ENCODE assay signal across 8 mouse cellular contexts in genomic region chr12:26413961-26414411, GRCm38 (mm10). TPM values are rescaled to one million over a fixed set of nuclear protein-coding genes. Genes with fewer than 3 reads are reported as not detected.
A peak's percentile ranks its signal among the peaks of the same experiment; 100 is the strongest.
DNase-seq lines count a peak whose midpoint lies in the region; ATAC-seq and TF ChIP-seq lines count a peak whose summit lies in the region.

No protein-coding gene starts in this region.

- peaks cover 40% of the 10 kb centered on the region for H3K36me3 ChIP-seq in forebrain, embryonic 10.5 days (replicated peaks)
- H3K36me3 ChIP-seq in intestine, embryonic 16.5 days (ENCODE audit: control insufficient read depth, insufficient read depth, low read length) = no peaks in the 10 kb centered on the region

- peak overlapping the region; percentile 91 for H3K9ac ChIP-seq in intestine, embryonic 16.5 days (ENCODE audit: low read depth, low read length)

- ATAC-seq in intestine, embryonic 16.5 days = peak; percentile 52
- ATAC-seq in megakaryocyte progenitor cell, adult 5-6 weeks (replicated peaks; ENCODE audit: poor library complexity) = no peak

- peak overlapping the region; percentile 91 for H3K4me2 ChIP-seq in intestine, embryonic 16.5 days (ENCODE audit: low read depth, low read length)

- peaks cover 53% of the 10 kb centered on the region for H3K4me1 ChIP-seq in forebrain, embryonic 10.5 days
- H3K4me1 ChIP-seq in intestine, embryonic 16.5 days (ENCODE audit: control insufficient read depth, insufficient read depth, low read length) = peaks cover 6% of the 10 kb centered on the region

- intact Hi-C loops in left cerebral cortex, adult 2 months (cut with DNase I) = loop anchor here (2.0 to 5.0 kb wide), 3 partner anchors 37 to 99 kb away; no protein-coding TSS in a partner anchor
- intact Hi-C loops in left cerebral cortex, postnatal 25 days (cut with DNase I) = loop anchor here (2.0 to 5.0 kb wide), 3 partner anchors 37 to 99 kb away; no protein-coding TSS in a partner anchor

- H3K27me3 ChIP-seq in forebrain, embryonic 10.5 days (ENCODE audit: poor library complexity, severe bottlenecking) = no peaks in the 10 kb centered on the region
- H3K27me3 ChIP-seq in intestine, embryonic 16.5 days (replicated peaks; ENCODE audit: control insufficient read depth, insufficient read depth, low read length) = no peaks in the 10 kb centered on the region

- no peaks in the 10 kb centered on the region for H3K9me3 ChIP-seq in forebrain, embryonic 10.5 days
- H3K9me3 ChIP-seq in intestine, embryonic 16.5 days (ENCODE audit: control insufficient read depth, low read length) = no peaks in the 10 kb centered on the region

- H3K4me3 ChIP-seq in left cerebral cortex, adult 2 months = peak overlapping the region; percentile 90
- H3K4me3 ChIP-seq in forebrain, embryonic 10.5 days = peak overlapping the region; percentile 95
- peak overlapping the region; percentile 84 for H3K4me3 ChIP-seq in intestine, embryonic 16.5 days (ENCODE audit: low read length)

- no peak for TF ChIP-seq CTCF in left cerebral cortex, adult 2 months (IDR thresholded peaks at IDR 0.05)

- DNase-seq in left cerebral cortex, adult 2 months (ENCODE audit: extremely low spot score in 1 of 2, low spot score in 2 of 2) = no peak
- DNase-seq in left cerebral cortex, postnatal 25 days (ENCODE audit: low spot score in 2 of 2) = no peak
- peak; percentile 38 for DNase-seq in forebrain, embryonic 10.5 days (ENCODE audit: extremely low spot score, low spot score)
- peak; percentile 30 to 38 for DNase-seq in lung, postnatal 4 days
- DNase-seq in layer of hippocampus, postnatal 36 days = no peak
- no peak for DNase-seq in cerebellum, adult 18-20 months

- peak overlapping the region; percentile 94 for H3K27ac ChIP-seq in left cerebral cortex, adult 2 months
- H3K27ac ChIP-seq in forebrain, embryonic 10.5 days = peak overlapping the region; percentile 100
- no peak overlapping the region for H3K27ac ChIP-seq in intestine, embryonic 16.5 days (ENCODE audit: low read length)

- WGBS in forebrain, embryonic 10.5 days = 15% methylated on average over 8 of the region's 8 CpGs
- 15% methylated on average over 8 of the region's 8 CpGs for WGBS in intestine, embryonic 16.5 days

RNA-seq across cellular contexts. Expression of gene Rnf144a, which starts 1.1 kb away (rescaled TPM):
- 10 to 100 TPM; 26.8 to 34.2 TPM for total RNA-seq in left cerebral cortex, adult 2 months (2021)
- 10 to 100 TPM; 30.0 to 32.2 TPM for total RNA-seq in left cerebral cortex, postnatal 25 days (2021)
- polyA plus RNA-seq in forebrain, embryonic 10.5 days (2016; fragmentation: Nextera tagmentation; extraction: Ambion mirVana) = 40.8 and 41.1 TPM in 2 replicates
- 13.7 and 13.8 TPM in 2 replicates for polyA plus RNA-seq in intestine, embryonic 16.5 days (2015; fragmentation: Nextera tagmentation; extraction: Ambion mirVana)
- total RNA-seq in layer of hippocampus, postnatal 36 days (2021) = 10 to 100 TPM; 22.6 to 23.8 TPM
- 17.4 and 19.1 TPM in 2 replicates for total RNA-seq in megakaryocyte progenitor cell, adult 5-6 weeks (2015)
- 15.1 and 16.8 TPM in 2 replicates for total RNA-seq in megakaryocyte progenitor cell, adult 5-6 weeks (2017)

RNA-seq across cellular contexts. Expression of gene Rsad2, which starts 42.3 kb away (rescaled TPM):
- total RNA-seq in left cerebral cortex, adult 2 months (2021) = 1 to 10 TPM in 1 of 2 experiments, under 1 TPM in 1; 0.66 to 1.3 TPM
- total RNA-seq in left cerebral cortex, postnatal 25 days (2021) = under 1 TPM; 0.28 to 0.92 TPM
- 0.12 and 0.14 TPM in 2 replicates for polyA plus RNA-seq in forebrain, embryonic 10.5 days (2016; fragmentation: Nextera tagmentation; extraction: Ambion mirVana)
- 1.2 TPM in 2 replicates for polyA plus RNA-seq in intestine, embryonic 16.5 days (2015; fragmentation: Nextera tagmentation; extraction: Ambion mirVana)
- under 1 TPM; 0.30 to 0.57 TPM for total RNA-seq in layer of hippocampus, postnatal 36 days (2021)
- total RNA-seq in megakaryocyte progenitor cell, adult 5-6 weeks (2015) = 0.96 and 1.3 TPM in 2 replicates
- 0.87 and 1.0 TPM in 2 replicates for total RNA-seq in megakaryocyte progenitor cell, adult 5-6 weeks (2017)

RNA-seq across cellular contexts. Expression of gene Cmpk2, which starts 55.0 kb away (rescaled TPM):
- 10 to 100 TPM; 19.5 to 21.9 TPM for total RNA-seq in left cerebral cortex, adult 2 months (2021)
- total RNA-seq in left cerebral cortex, postnatal 25 days (2021) = 10 to 100 TPM; 20.2 to 21.1 TPM
- polyA plus RNA-seq in forebrain, embryonic 10.5 days (2016; fragmentation: Nextera tagmentation; extraction: Ambion mirVana) = 4.2 and 4.4 TPM in 2 replicates
- polyA plus RNA-seq in intestine, embryonic 16.5 days (2015; fragmentation: Nextera tagmentation; extraction: Ambion mirVana) = 4.4 and 5.5 TPM in 2 replicates
- 10 to 100 TPM; 15.1 to 16.2 TPM for total RNA-seq in layer of hippocampus, postnatal 36 days (2021)
- 23.2 and 25.2 TPM in 2 replicates for total RNA-seq in megakaryocyte progenitor cell, adult 5-6 weeks (2015)
- total RNA-seq in megakaryocyte progenitor cell, adult 5-6 weeks (2017) = 11.7 and 16.1 TPM in 2 replicates

Comparison
In these comparisons a context has a peak if more than half of its experiments do, and no peak if none do; other contexts are left out.
1. DNase-seq: peak in forebrain, embryonic 10.5 days (single experiment) and lung, postnatal 4 days (2 of 2); none in left cerebral cortex, adult 2 months (0 of 2), left cerebral cortex, postnatal 25 days (0 of 2), layer of hippocampus, postnatal 36 days (0 of 2) and cerebellum, adult 18-20 months (0 of 2).
2. Peak in every context shown above with its lines, with median percentiles within 50 percentile points of each other: H3K4me3 ChIP-seq.